Comparison of ENCODE assay signal across 10 mouse cellular contexts in the genomic region with DNA sequence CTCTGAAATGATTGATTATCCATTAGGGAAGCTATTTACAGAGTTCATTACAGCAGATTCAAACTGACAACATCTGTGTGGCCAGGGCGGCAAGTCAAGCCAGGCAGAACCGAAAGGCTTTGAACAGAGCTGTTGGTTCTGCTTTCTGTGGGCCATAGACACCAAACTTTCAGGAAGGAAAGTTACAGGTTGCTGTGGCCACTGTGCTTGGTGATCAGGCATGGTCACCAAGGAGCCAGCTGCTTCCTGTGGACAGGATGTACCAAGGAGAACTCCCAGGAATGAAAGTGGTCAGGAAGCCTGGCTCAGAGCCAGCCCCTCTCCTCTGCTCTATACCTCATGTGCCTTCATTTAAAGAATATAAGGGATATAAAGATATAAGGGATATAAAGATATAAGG. TPM values are rescaled to one million over a fixed set of nuclear protein-coding genes. Genes with fewer than 3 reads are reported as not detected.
DNase-seq lines count a peak whose midpoint lies in the region; ATAC-seq and TF ChIP-seq lines count a peak whose summit lies in the region.
"Had no signal": no experiment of that assay in that cellular context is flagged by ENCODE, and none has a peak within 500 bp of the region (broad histone marks: within the 10 kb centered on the region; RNA-seq: fewer than 3 reads in every experiment).

No protein-coding gene starts in this region.

- no peak overlapping the region for H3K9ac ChIP-seq in kidney, embryonic 16.5 days (replicated peaks; ENCODE audit: low read length)

- ATAC-seq in kidney, embryonic 16.5 days (ENCODE audit: low FRiP score, low TSS enrichment), result no peak

- H3K36me3 ChIP-seq in kidney, embryonic 16.5 days (ENCODE audit: insufficient read depth, low read length), result no peaks in the 10 kb centered on the region
- H3K36me3 ChIP-seq: G1E had no signal

- H3K4me3 ChIP-seq in kidney, embryonic 16.5 days (ENCODE audit: low read length), result no peak overlapping the region
- H3K4me3 ChIP-seq in cerebellum, adult 2 months (replicated peaks; ENCODE audit: insufficient read depth, low read depth, low read length), result no peak overlapping the region

- H3K4me1 ChIP-seq in kidney, embryonic 16.5 days (ENCODE audit: insufficient read depth, low read length), result no peaks in the 10 kb centered on the region
- peaks cover 7% of the 10 kb centered on the region; the same call in 1 of the 2 replicates for H3K4me1 ChIP-seq in cerebellum, adult 2 months (ENCODE audit: control insufficient read depth, insufficient read depth, low read length)

- H3K4me2 ChIP-seq in kidney, embryonic 16.5 days (replicated peaks; ENCODE audit: low read depth, low read length), result no peak overlapping the region

- no peaks in the 10 kb centered on the region for H3K27me3 ChIP-seq in kidney, embryonic 16.5 days (ENCODE audit: insufficient read depth, low read length)
- H3K27me3 ChIP-seq in cerebellum, adult 2 months (ENCODE audit: control insufficient read depth, insufficient read depth, low read length), result no peaks in the 10 kb centered on the region

- peak; percentile 27 for DNase-seq in kidney, adult 11 months
- peak; percentile 36 for DNase-seq in heart, adult 8-10 months (ENCODE audit: low spot score)
- DNase-seq in kidney, postnatal 25 days, result peak; percentile 32 to 77
- DNase-seq in spleen, adult 12 weeks (ENCODE audit: low spot score), result peak; percentile 2
- no peak for DNase-seq in c-Kit-positive CD71-positive TER-119-positive erythroid progenitor cells, embryonic 14.5 days (ENCODE audit: low spot score)
- DNase-seq in ovary, postnatal 10 days (ENCODE audit: low spot score), result no peak
- no peak for DNase-seq in cerebellum, adult 2 months

- no peak for TF ChIP-seq CTCF in cerebellum, adult 2 months (IDR thresholded peaks at IDR 0.05; ENCODE audit: borderline replicate concordance, insufficient read depth, low read depth, low read length)

- no peak overlapping the region for H3K27ac ChIP-seq in kidney, embryonic 16.5 days (ENCODE audit: low read length)
- no peak overlapping the region for H3K27ac ChIP-seq in cerebellum, adult 2 months (ENCODE audit: insufficient read depth, low read length)
- H3K27ac ChIP-seq: macrophage had no signal

- 43% methylated on average over 2 of the region's 2 CpGs for WGBS in kidney, embryonic 16.5 days
- WGBS in cerebellum, adult 2 months, result 90% methylated on average over 2 of the region's 2 CpGs

- TF ChIP-seq POLR2A in cerebellum, adult 2 months (IDR thresholded peaks at IDR 0.05; ENCODE audit: borderline replicate concordance, insufficient read depth, low read length), result no peak

- no peaks in the 10 kb centered on the region for H3K9me3 ChIP-seq in kidney, embryonic 16.5 days (ENCODE audit: low read length)
- H3K9me3 ChIP-seq: G1E had no signal

RNA-seq across cellular contexts. Expression of a gene that starts 30.2 kb away (rescaled TPM):
- polyA plus RNA-seq in kidney, embryonic 16.5 days (2015; fragmentation: Nextera tagmentation; extraction: Ambion mirVana), result 0.82 and 1.0 TPM in 2 replicates
- 1 to 10 TPM; 2.5 to 3.2 (median 2.6) TPM for total RNA-seq in heart, adult 8-10 months (2022)
- 8.7 and 9.2 TPM in 2 replicates for polyA plus RNA-seq in cerebellum, adult 2 months (2012; rRNA removed)
- total RNA-seq: G1E had no signal
- polyA plus RNA-seq: G1E had no signal

Comparison
In these comparisons a context has a peak if more than half of its experiments do, and no peak if none do; other contexts are left out.
1. DNase-seq: peak in kidney, adult 11 months (single experiment), heart, adult 8-10 months (single experiment), kidney, postnatal 25 days (2 of 2) and spleen, adult 12 weeks (single experiment); none in c-Kit-positive CD71-positive TER-119-positive erythroid progenitor cells, embryonic 14.5 days (single experiment), ovary, postnatal 10 days (single experiment) and cerebellum, adult 2 months (0 of 2).